Mouse (Mus musculus) cerebellum, postnatal 36 days (tissue): ENCODE measurements at regions not wholly inside any gene's neighbourhood (a gene's known extent, or its start where the extent isn't known, plus 50 kb on each side); places are given as distances from the start of the nearest gene placed in this dataset.

Experiments
- DNase-seq, 2 experiments: peaks; one replicate each; pipeline ENCODE4 v3.0.0; 2021 to 2022; ENCODE audit warnings: mixed read lengths in 2 of 2

GRCm38 (mm10) chr14:62193371-62193770 lies 99.0 kb upstream of the Rnaseh2b start:
- no peak for DNase-seq

GRCm38 (mm10) chr14:62196776-62197175 lies 95.6 kb upstream of the Rnaseh2b start:
- no peak for DNase-seq

GRCm38 (mm10) chr14:62198476-62199190 lies 93.8 kb upstream of the Rnaseh2b start:
- DNase-seq, result no peak

- DNase-seq, result no peak
These were observed 77.3 kb upstream of the Rnaseh2b start for GRCm38 (mm10) chr14:62215071-62215470.

GRCm38 (mm10) chr14:62216995-62217394 lies 75.4 kb upstream of the Rnaseh2b start:
- DNase-seq, result no peak

GRCm38 (mm10) chr14:62217971-62218370 lies 74.4 kb upstream of the Rnaseh2b start:
- no peak for DNase-seq

- DNase-seq, result no peak
These were observed 73.7 kb upstream of the Rnaseh2b start for GRCm38 (mm10) chr14:62218716-62219115.

GRCm38 (mm10) chr14:62220770-62221169 lies 71.6 kb upstream of the Rnaseh2b start:
- DNase-seq, result no peak
